Mouse (Mus musculus) spleen, adult 2 months (tissue): ENCODE measurements around the gene Hrh1.

Experiments used
- CTCF ChIP-seq: fragments of 200-500 bp; IDR thresholded peaks from 2 replicates; pipeline ENCODE4 v1.5.1; 2011; ENCODE audit warnings: mild to moderate bottlenecking, inconsistent platforms; ENCODE audit not compliant: insufficient read depth, insufficient read length, insufficient replicate concordance; ENCODE audit errors: extremely low read depth
- POLR2A ChIP-seq: fragments of 200-500 bp; IDR thresholded peaks from 2 replicates; pipeline ENCODE4 v1.6.1; 2011; ENCODE audit warnings: low read depth, low read length, inconsistent platforms

DNA sequence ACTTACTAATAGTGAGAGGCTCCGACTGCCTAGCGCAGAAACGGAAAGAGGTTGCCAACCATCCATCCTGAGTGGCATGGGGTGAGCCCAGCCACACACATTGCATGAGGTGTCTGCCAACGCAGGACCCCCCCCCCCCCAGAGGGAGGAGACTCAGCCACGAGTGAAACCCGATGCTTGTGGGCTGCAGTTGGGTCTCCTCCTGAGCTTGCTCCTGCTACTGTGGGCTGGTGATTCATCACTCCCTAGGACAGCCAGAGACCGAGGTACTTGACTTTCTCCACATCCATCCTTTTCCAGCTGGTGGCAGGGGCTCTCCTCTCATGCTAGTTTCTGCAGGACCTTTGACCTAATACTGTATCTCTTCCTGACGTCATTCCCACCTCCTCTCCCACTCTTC lies 5.9 kb downstream of the Hrh1 start:
- TF ChIP-seq POLR2A: no peak
- no peak for TF ChIP-seq CTCF
